Mouse (Mus musculus): Measurements from ENCODE around the gene Tm9sf4.

GRCm38 (mm10) chr2:153194255-153194654 is 33.2 kb downstream of the Tm9sf4 start:
- TF ChIP-seq GATA1 (IDR thresholded peaks at IDR 0.05; ENCODE audit: borderline replicate concordance, low read length) (no peak), FLI1 (IDR thresholded peaks at IDR 0.05; ENCODE audit: low read length) (no peak)

Measured in megakaryocyte, embryonic 14.5 days (primary cell).